Mouse (Mus musculus) ES-E14 (cell line): ENCODE results near the gene Dnajb13. TPM values are rescaled to one million over a fixed set of nuclear protein-coding genes. Genes with fewer than 3 reads are reported as not detected.

ENCODE experiments used
- DNase-seq: peaks from one replicate; pipeline ENCODE4 v3.0.0-alpha.2; 2013; ENCODE audit warnings: low read depth, low spot score
- H3K27ac ChIP-seq: 2 replicates; pipeline ENCODE4 v1.5.1; 2012; ENCODE audit warnings: low read depth, mild to moderate bottlenecking, low read length, moderate library complexity, mixed read lengths; ENCODE audit not compliant: poor library complexity, insufficient read depth, severe bottlenecking
- H3K36me3 ChIP-seq: 2 replicates; pipeline ENCODE4 v1.6.1; 2012; ENCODE audit warnings: mild to moderate bottlenecking, low read length, moderate library complexity, mixed read lengths; ENCODE audit not compliant: control insufficient read depth, poor library complexity, insufficient read depth, severe bottlenecking
- H3K4me1 ChIP-seq, 2 experiments: fragments of 150-350 bp in 1 of 2; sonication (generic) in 1 of 2; 2 replicates each; pipeline ENCODE4 v1.6.1; 2012; ENCODE audit warnings: low read length in 2 of 2, mild to moderate bottlenecking in 1 of 2, mixed read lengths in 1 of 2; ENCODE audit not compliant: control insufficient read depth in 2 of 2, insufficient read depth in 2 of 2, poor library complexity in 1 of 2
- H3K4me3 ChIP-seq, 2 experiments: fragments of 150-350 bp in 1 of 2; sonication (generic) in 1 of 2; 2 replicates each; pipeline ENCODE4 v1.5.1; 2012; ENCODE audit warnings: low read length in 2 of 2, low read depth in 1 of 2, mild to moderate bottlenecking in 1 of 2, mixed read lengths in 1 of 2; ENCODE audit not compliant: insufficient read depth in 1 of 2, poor library complexity in 1 of 2, severe bottlenecking in 1 of 2
- H3K9ac ChIP-seq: 2 replicates; pipeline ENCODE4 v1.6.1; 2012; ENCODE audit warnings: low read depth, mild to moderate bottlenecking, low read length, mixed read lengths; ENCODE audit not compliant: poor library complexity, insufficient read depth, severe bottlenecking
- H3K9me3 ChIP-seq: fragments of 150-350 bp; sonication (generic); 2 replicates; pipeline ENCODE4 v1.6.1; 2012; ENCODE audit warnings: low read depth, mild to moderate bottlenecking, low read length; ENCODE audit not compliant: control insufficient read depth, insufficient read depth
- CHD2 ChIP-seq: IDR thresholded peaks from 2 replicates; pipeline ENCODE4 v1.6.1; 2014; ENCODE audit warnings: mild to moderate bottlenecking, low read depth, low read length, inconsistent platforms
- HCFC1 ChIP-seq: IDR thresholded peaks from 2 replicates; pipeline ENCODE4 v1.6.1; 2012; ENCODE audit warnings: low read length, inconsistent platforms, borderline replicate concordance; ENCODE audit not compliant: insufficient read depth
- MAFK ChIP-seq: IDR thresholded peaks from 2 replicates; pipeline ENCODE4 v1.6.1; 2014; ENCODE audit warnings: mild to moderate bottlenecking, low read depth, low read length, inconsistent platforms; ENCODE audit not compliant: insufficient read depth
- ZC3H11A ChIP-seq: IDR thresholded peaks from 2 replicates; pipeline ENCODE4 v1.6.1; 2012; ENCODE audit warnings: low read depth, mild to moderate bottlenecking, inconsistent platforms, low read length, borderline replicate concordance
- ZNF384 ChIP-seq: IDR thresholded peaks from 2 replicates; pipeline ENCODE4 v1.6.1; 2012; ENCODE audit warnings: low read depth, low read length, inconsistent platforms
- in situ Hi-C, 2 experiments: fragments of 600-800 bp; cut with MboI; formaldehyde crosslinking; loops; one replicate each; pipeline ENCODE4 v1.15.1; 2025; ENCODE audit warnings: low sequenced_read_pairs in 2 of 2, inconsistent platforms in 1 of 2; ENCODE audit not compliant: unreplicated experiment in 2 of 2
- total RNA-seq: library from RNA; depleted of rRNA; stranded (reverse); fragments of 300-350 nt; gene quantifications from 2 replicates; pipeline ENCODE4 v1.2.3, GENCODE M21; 2012

Gene Dnajb13
- total RNA-seq, 1 experiment = 2.8 TPM

- no peak for TF ChIP-seq ZC3H11A
- no peak for TF ChIP-seq HCFC1
- no peak for TF ChIP-seq CHD2
- no peak for TF ChIP-seq MAFK
- TF ChIP-seq ZNF384 = no peak
- Histone ChIP-seq H3K27ac (no peak overlapping the region; the same call in 1 of the 2 replicates), H3K36me3 (no peaks in the 10 kb centered on the region), H3K9ac (no peak overlapping the region), H3K4me1 (peaks cover 0 to 6% of the 10 kb centered on the region in 2 experiments; a peak in 1 of 4 replicates), H3K4me3 (no peak overlapping the region), H3K9me3 (no peaks in the 10 kb centered on the region)
- in situ Hi-C loops = no loop called here
- peak; percentile 11 for DNase-seq
Observed at GRCm38 (mm10) chr7:100554939-100555338, 40.2 kb upstream of the Dnajb13 start.

GRCm38 (mm10) chr7:100550338-100551007 lies 35.7 kb upstream of the Dnajb13 start:
- H3K9ac ChIP-seq = no peak overlapping the region
- H3K4me1 ChIP-seq = peaks cover 0 to 6% of the 10 kb centered on the region in 2 experiments; a peak in 1 of 4 replicates
- no peaks in the 10 kb centered on the region for H3K36me3 ChIP-seq
- no peak for DNase-seq
- no peaks in the 10 kb centered on the region for H3K9me3 ChIP-seq
- no peak overlapping the region for H3K4me3 ChIP-seq
- in situ Hi-C loops = no loop called here
- TF ChIP-seq MAFK (no peak), HCFC1 (no peak), CHD2 (no peak), ZNF384 (no peak), ZC3H11A (no peak)
- no peak overlapping the region for H3K27ac ChIP-seq

- Histone ChIP-seq H3K4me3 (no peak overlapping the region), H3K9ac (no peak overlapping the region), H3K36me3 (no peaks in the 10 kb centered on the region), H3K9me3 (no peaks in the 10 kb centered on the region), H3K27ac (no peak overlapping the region), H3K4me1 (peaks cover 0 to 6% of the 10 kb centered on the region in 2 experiments; a peak in 1 of 4 replicates)
- in situ Hi-C loops = no loop called here
- DNase-seq = no peak
- TF ChIP-seq CHD2 = no peak
- no peak for TF ChIP-seq HCFC1
- no peak for TF ChIP-seq ZNF384
- no peak for TF ChIP-seq ZC3H11A
- TF ChIP-seq MAFK = no peak
Observed at GRCm38 (mm10) chr7:100549796-100550195, 35.0 kb upstream of the Dnajb13 start.

- in situ Hi-C loops = no loop called here
- TF ChIP-seq MAFK = no peak
- no peak for TF ChIP-seq ZC3H11A
- no peak for TF ChIP-seq CHD2
- TF ChIP-seq ZNF384 = no peak
- TF ChIP-seq HCFC1 = no peak
- no peak overlapping the region for H3K27ac ChIP-seq
- no peaks in the 10 kb centered on the region for H3K4me1 ChIP-seq
- H3K36me3 ChIP-seq = no peaks in the 10 kb centered on the region
- no peak overlapping the region for H3K4me3 ChIP-seq
- DNase-seq = no peak
- H3K9ac ChIP-seq = no peak overlapping the region
- no peaks in the 10 kb centered on the region for H3K9me3 ChIP-seq
Observed at GRCm38 (mm10) chr7:100547631-100548030, 32.9 kb upstream of the Dnajb13 start.
